Mouse (Mus musculus): ENCODE measurements at regions not wholly inside any gene's neighbourhood (a gene's known extent, or its start where the extent isn't known, plus 50 kb on each side); places are given as distances from the start of the nearest gene placed in this dataset.

GRCm38 (mm10) chr6:52472008-52472407, 158.7 kb downstream of the Evx1 start:
- Histone ChIP-seq H3K9ac (no peak overlapping the region), H3K4me2 (no peak overlapping the region), H3K27ac (no peak overlapping the region), H3K27me3 (peaks cover 3% of the 10 kb centered on the region; the same call in 1 of the 2 replicates), H3K4me3 (replicated peaks) (no peak overlapping the region), H3K4me1 (0 out of 2 replicates have a peak, but pooled peaks cover 7% of the 10 kb centered on the region), H3K36me3 (no peaks in the 10 kb centered on the region), H3K9me3 (replicated peaks) (no peaks in the 10 kb centered on the region)
- no peak for ATAC-seq (replicated peaks; ENCODE audit: low FRiP score)
- 89% methylated on average over 4 of the region's 4 CpGs for WGBS

- 78% methylated on average over 12 of the region's 12 CpGs for WGBS
- Histone ChIP-seq H3K36me3 (no peaks in the 10 kb centered on the region), H3K9me3 (replicated peaks) (no peaks in the 10 kb centered on the region), H3K27ac (no peak overlapping the region), H3K4me1 (0 out of 2 replicates have a peak, but pooled peaks cover 12% of the 10 kb centered on the region), H3K27me3 (peaks cover 3% of the 10 kb centered on the region; the same call in 1 of the 2 replicates), H3K9ac (no peak overlapping the region), H3K4me2 (no peak overlapping the region), H3K4me3 (replicated peaks) (no peak overlapping the region)
- no peak for ATAC-seq (replicated peaks; ENCODE audit: low FRiP score)
These were observed 159.8 kb downstream of the Evx1 start for GRCm38 (mm10) chr6:52473042-52473589.

DNA sequence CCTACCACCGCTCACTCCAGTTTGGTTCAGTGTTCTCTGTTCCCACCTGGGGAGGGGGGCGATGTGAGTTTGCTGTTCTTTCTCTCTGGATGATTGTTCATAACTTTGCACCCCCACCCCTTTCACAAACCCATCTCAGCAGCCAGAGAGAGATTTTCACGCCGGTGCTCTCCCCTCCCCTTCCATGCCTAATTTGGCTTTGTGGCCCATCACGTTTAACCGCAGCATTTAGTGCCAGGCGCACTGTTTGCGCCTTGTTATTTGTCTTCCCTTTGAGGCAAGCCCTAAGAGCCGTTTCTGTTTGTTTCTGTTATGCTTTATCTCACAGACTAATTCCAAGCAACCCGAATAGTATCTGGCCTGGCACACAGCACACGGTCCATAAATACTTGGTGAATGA, 160.6 kb downstream of the Evx1 start:
- no peak overlapping the region for H3K4me2 ChIP-seq
- peaks cover 19% of the 10 kb centered on the region for H3K4me1 ChIP-seq
- 48% methylated on average over 11 of the region's 11 CpGs for WGBS

DNA sequence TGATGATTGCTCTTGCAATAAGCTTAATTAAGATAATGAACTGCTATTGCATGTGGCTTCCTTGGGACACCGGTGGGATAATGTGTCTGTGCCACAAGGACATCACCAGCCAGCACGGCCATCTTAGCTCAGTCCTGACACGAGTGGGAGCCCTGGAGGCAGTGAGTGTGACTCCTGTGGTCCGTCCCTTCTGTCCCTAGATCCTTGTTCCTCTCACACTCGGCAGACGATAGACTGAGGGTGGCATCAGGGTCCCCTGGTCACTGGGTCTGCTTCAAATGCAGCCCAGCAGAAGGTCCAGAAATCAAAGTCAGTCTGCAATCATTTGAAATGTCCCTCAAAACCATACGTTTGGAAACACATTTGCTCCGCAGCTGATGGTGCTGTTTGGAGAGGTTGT, 162.4 kb downstream of the Evx1 start:
- no peak overlapping the region for H3K9ac ChIP-seq
- H3K36me3 ChIP-seq: no peaks in the 10 kb centered on the region
- H3K9me3 ChIP-seq (replicated peaks): no peaks in the 10 kb centered on the region
- peaks cover 3% of the 10 kb centered on the region; the same call in 1 of the 2 replicates for H3K27me3 ChIP-seq
- WGBS: 87% methylated on average over 8 of the region's 8 CpGs
- no peak overlapping the region for H3K4me2 ChIP-seq
- H3K4me1 ChIP-seq: peaks cover 25% of the 10 kb centered on the region
- H3K27ac ChIP-seq: no peak overlapping the region
- no peak overlapping the region for H3K4me3 ChIP-seq (replicated peaks)
- no peak for ATAC-seq (replicated peaks; ENCODE audit: low FRiP score)

More for the DNA sequence above, 160.6 kb downstream of the Evx1 start:
- H3K4me3 ChIP-seq (replicated peaks): no peak overlapping the region
- no peak for ATAC-seq (replicated peaks; ENCODE audit: low FRiP score)
- H3K9ac ChIP-seq: no peak overlapping the region
- H3K9me3 ChIP-seq (replicated peaks): no peaks in the 10 kb centered on the region
- peaks cover 3% of the 10 kb centered on the region; the same call in 1 of the 2 replicates for H3K27me3 ChIP-seq
- H3K27ac ChIP-seq: no peak overlapping the region
- no peaks in the 10 kb centered on the region for H3K36me3 ChIP-seq

- Histone ChIP-seq H3K4me2 (no peak overlapping the region), H3K27ac (no peak overlapping the region), H3K27me3 (no peaks in the 10 kb centered on the region), H3K36me3 (no peaks in the 10 kb centered on the region), H3K9ac (no peak overlapping the region), H3K9me3 (replicated peaks) (no peaks in the 10 kb centered on the region), H3K4me1 (peaks cover 25% of the 10 kb centered on the region), H3K4me3 (replicated peaks) (no peak overlapping the region)
- WGBS: 50% methylated on average over 7 of the region's 7 CpGs
- no peak for ATAC-seq (replicated peaks; ENCODE audit: low FRiP score)
These were observed 163.3 kb downstream of the Hibadh start for GRCm38 (mm10) chr6:52476907-52477306.

- peaks cover 25% of the 10 kb centered on the region for H3K4me1 ChIP-seq
- H3K9ac ChIP-seq: no peak overlapping the region
- H3K9me3 ChIP-seq (replicated peaks): no peaks in the 10 kb centered on the region
- no peak for ATAC-seq (replicated peaks; ENCODE audit: low FRiP score)
- no peak overlapping the region for H3K4me3 ChIP-seq (replicated peaks)
- 77% methylated on average over 7 of the region's 7 CpGs for WGBS
- H3K4me2 ChIP-seq: no peak overlapping the region
- no peak overlapping the region for H3K27ac ChIP-seq
- H3K27me3 ChIP-seq: no peaks in the 10 kb centered on the region
- H3K36me3 ChIP-seq: no peaks in the 10 kb centered on the region
These were observed 162.8 kb downstream of the Hibadh start for GRCm38 (mm10) chr6:52477380-52477779.

GRCm38 (mm10) chr6:52478624-52479023, 161.6 kb downstream of the Hibadh start:
- Histone ChIP-seq H3K4me2 (peak overlapping the region; percentile 29), H3K27me3 (no peaks in the 10 kb centered on the region), H3K9me3 (replicated peaks) (no peaks in the 10 kb centered on the region), H3K9ac (no peak overlapping the region), H3K4me3 (replicated peaks) (no peak overlapping the region), H3K36me3 (no peaks in the 10 kb centered on the region), H3K27ac (peak overlapping the region; percentile 64), H3K4me1 (peaks cover 25% of the 10 kb centered on the region)
- ATAC-seq (replicated peaks; ENCODE audit: low FRiP score): no peak
- 89% methylated on average over 2 of the region's 2 CpGs for WGBS

GRCm38 (mm10) chr6:52479200-52479599, 161.0 kb downstream of the Hibadh start:
- peak overlapping the region; percentile 72 for H3K27ac ChIP-seq

DNA sequence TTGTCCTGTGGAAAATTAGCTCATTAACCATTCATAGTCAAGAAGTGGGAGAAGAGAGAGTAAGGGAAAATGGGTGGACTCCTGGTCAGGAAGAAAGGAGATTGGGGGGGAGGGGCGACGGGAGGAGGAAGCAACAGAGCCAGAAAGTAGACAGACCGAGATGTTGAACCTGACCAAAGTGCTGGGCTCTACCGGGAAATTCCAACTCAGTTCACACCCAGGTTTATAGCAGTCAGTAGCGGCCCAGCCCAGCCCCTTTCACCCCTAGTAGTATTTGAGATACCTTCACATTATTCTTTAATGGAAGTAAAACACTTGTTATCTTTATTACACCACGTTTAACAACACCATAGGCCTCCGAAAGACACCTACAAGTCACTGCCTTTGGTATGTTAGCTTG, 158.2 kb downstream of the Hibadh start:
- Histone ChIP-seq H3K4me1 (peaks cover 32% of the 10 kb centered on the region), H3K4me3 (replicated peaks) (no peak overlapping the region), H3K36me3 (no peaks in the 10 kb centered on the region), H3K27me3 (no peaks in the 10 kb centered on the region), H3K4me2 (no peak overlapping the region), H3K9ac (no peak overlapping the region), H3K9me3 (replicated peaks) (no peaks in the 10 kb centered on the region), H3K27ac (no peak overlapping the region)
- ATAC-seq (replicated peaks; ENCODE audit: low FRiP score): no peak
- 44% methylated on average over 7 of the region's 7 CpGs for WGBS

More at GRCm38 (mm10) chr6:52479200-52479599, 161.0 kb downstream of the Hibadh start:
- no peak overlapping the region for H3K4me3 ChIP-seq (replicated peaks)
- no peaks in the 10 kb centered on the region for H3K9me3 ChIP-seq (replicated peaks)
- H3K9ac ChIP-seq: no peak overlapping the region
- 18% methylated on average over 12 of the region's 12 CpGs for WGBS
- ATAC-seq (replicated peaks; ENCODE audit: low FRiP score): 0 out of 2 replicates have a peak, but pooled peaks have one; percentile 29
- peak overlapping the region; percentile 29 for H3K4me2 ChIP-seq
- H3K4me1 ChIP-seq: peaks cover 25% of the 10 kb centered on the region
- no peaks in the 10 kb centered on the region for H3K36me3 ChIP-seq
- no peaks in the 10 kb centered on the region for H3K27me3 ChIP-seq

DNA sequence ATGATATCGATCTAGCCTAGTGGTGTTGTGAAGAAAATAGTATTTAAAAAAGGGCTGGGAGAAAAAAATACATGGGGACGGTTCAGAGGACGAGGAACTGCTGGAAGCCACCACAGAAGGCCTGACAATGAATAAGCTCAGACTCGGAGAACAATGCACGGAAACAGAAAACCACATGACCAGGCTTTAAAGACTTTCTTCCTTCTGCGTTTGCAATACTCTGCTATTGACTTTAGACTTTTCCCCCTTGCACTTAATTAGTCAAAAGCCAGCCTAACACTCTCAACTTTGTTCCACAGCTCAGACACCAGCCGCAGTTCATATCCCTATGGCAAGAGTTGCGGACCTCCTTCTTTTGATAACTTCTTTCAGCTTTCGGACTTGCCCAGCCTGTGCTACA, 154.0 kb downstream of the Hibadh start:
- no peak overlapping the region for H3K4me2 ChIP-seq
- H3K4me1 ChIP-seq: peaks cover 13% of the 10 kb centered on the region; the same call in 1 of the 2 replicates
- no peak overlapping the region for H3K4me3 ChIP-seq (replicated peaks)
- H3K9ac ChIP-seq: no peak overlapping the region
- no peaks in the 10 kb centered on the region for H3K36me3 ChIP-seq
- 68% methylated on average over 9 of the region's 9 CpGs for WGBS
- no peaks in the 10 kb centered on the region for H3K9me3 ChIP-seq (replicated peaks)
- 0 out of 2 replicates have a peak, but pooled peaks cover 3% of the 10 kb centered on the region for H3K27me3 ChIP-seq
- peak overlapping the region; percentile 74 for H3K27ac ChIP-seq
- no peak for ATAC-seq (replicated peaks; ENCODE audit: low FRiP score)

GRCm38 (mm10) chr6:52486655-52487054, 153.5 kb downstream of the Hibadh start:
- Histone ChIP-seq H3K36me3 (no peaks in the 10 kb centered on the region), H3K27me3 (0 out of 2 replicates have a peak, but pooled peaks cover 3% of the 10 kb centered on the region), H3K4me1 (peaks cover 13% of the 10 kb centered on the region; the same call in 1 of the 2 replicates), H3K27ac (peak overlapping the region; percentile 74), H3K9ac (no peak overlapping the region), H3K4me3 (replicated peaks) (no peak overlapping the region), H3K9me3 (replicated peaks) (no peaks in the 10 kb centered on the region), H3K4me2 (no peak overlapping the region)
- 46% methylated on average over 4 of the region's 4 CpGs for WGBS
- no peak for ATAC-seq (replicated peaks; ENCODE audit: low FRiP score)

- H3K27me3 ChIP-seq: 0 out of 2 replicates have a peak, but pooled peaks cover 3% of the 10 kb centered on the region
- H3K9ac ChIP-seq: no peak overlapping the region
- no peak for ATAC-seq (replicated peaks; ENCODE audit: low FRiP score)
- H3K27ac ChIP-seq: no peak overlapping the region
- no peaks in the 10 kb centered on the region for H3K9me3 ChIP-seq (replicated peaks)
- no peak overlapping the region for H3K4me2 ChIP-seq
- no peaks in the 10 kb centered on the region for H3K36me3 ChIP-seq
- 95% methylated on average over 5 of the region's 5 CpGs for WGBS
- H3K4me3 ChIP-seq (replicated peaks): no peak overlapping the region
- peaks cover 13% of the 10 kb centered on the region; the same call in 1 of the 2 replicates for H3K4me1 ChIP-seq
These were observed 152.3 kb downstream of the Hibadh start for GRCm38 (mm10) chr6:52487861-52488260.

Measured in kidney, embryonic 15.5 days (tissue).